Mouse (Mus musculus) urinary bladder, postnatal 10 days (tissue): ENCODE measurements around the gene Rabgap1l.
"Not testable (repeated sequence)": the region's sequence is repeated elsewhere in the genome, so short reads cannot be mapped to it uniquely, and the experiment has no call there.

Experiments used
- DNase-seq: peaks from one replicate; pipeline ENCODE4 v3.0.0; 2022; ENCODE audit warnings: low spot score

Gene Rabgap1l

GRCm38 (mm10) chr1:160693094-160693447, 99.9 kb downstream of the Rabgap1l start:
- peak; percentile 45 for DNase-seq

GRCm38 (mm10) chr1:160692224-160693093, 100.6 kb downstream of the Rabgap1l start:
- no peak for DNase-seq

GRCm38 (mm10) chr1:160691196-160691590, 101.8 kb downstream of the Rabgap1l start:
- DNase-seq, result no peak

- no peak for DNase-seq
Observed at GRCm38 (mm10) chr1:160690516-160691195, 102.4 kb downstream of the Rabgap1l start.

GRCm38 (mm10) chr1:160689511-160689910, 103.5 kb downstream of the Rabgap1l start:
- no peak for DNase-seq

GRCm38 (mm10) chr1:160684251-160684650, 108.8 kb downstream of the Rabgap1l start:
- no peak for DNase-seq

- DNase-seq, result no peak
Observed at GRCm38 (mm10) chr1:160681398-160682050, 111.5 kb downstream of the Rabgap1l start.

- DNase-seq, result no peak
Observed at GRCm38 (mm10) chr1:160674763-160675162, 118.2 kb downstream of the Rabgap1l start.

- no peak for DNase-seq
Observed at GRCm38 (mm10) chr1:160672088-160672814, 120.8 kb downstream of the Rabgap1l start.

- no peak for DNase-seq
Observed at GRCm38 (mm10) chr1:160655806-160656470, 137.1 kb downstream of the Rabgap1l start.

- DNase-seq, result no peak
Observed at GRCm38 (mm10) chr1:160651691-160652090, 141.3 kb downstream of the Rabgap1l start.

GRCm38 (mm10) chr1:160645416-160645815, 147.6 kb downstream of the Rabgap1l start:
- no peak for DNase-seq

GRCm38 (mm10) chr1:160628213-160628932, 164.6 kb downstream of the Rabgap1l start:
- DNase-seq, result no peak

GRCm38 (mm10) chr1:160624354-160625120, 168.5 kb downstream of the Rabgap1l start:
- not testable (repeated sequence) for DNase-seq

- no peak for DNase-seq
Observed at GRCm38 (mm10) chr1:160618201-160618600, 174.8 kb downstream of the Rabgap1l start.

GRCm38 (mm10) chr1:160606425-160606824, 186.6 kb downstream of the Rabgap1l start:
- no peak for DNase-seq

GRCm38 (mm10) chr1:160603312-160603711, 189.7 kb downstream of the Rabgap1l start:
- DNase-seq, result not testable (repeated sequence)

- DNase-seq, result no peak
Observed at GRCm38 (mm10) chr1:160597369-160597768, 195.6 kb downstream of the Rabgap1l start.

GRCm38 (mm10) chr1:160596948-160597270, 196.1 kb downstream of the Rabgap1l start:
- DNase-seq, result no peak

- DNase-seq, result no peak
Observed at GRCm38 (mm10) chr1:160596252-160596947, 196.6 kb downstream of the Rabgap1l start.
